Mouse (Mus musculus) kidney, postnatal 10 days (tissue): ENCODE measurements around the gene 4931428L18Rik.
A peak's percentile ranks its signal among the peaks of the same experiment; 100 is the strongest.

ENCODE experiments used
- DNase-seq: peaks from one replicate; pipeline ENCODE4 v3.0.0; 2021; ENCODE audit warnings: mixed read lengths

Gene 4931428L18Rik

GRCm38 (mm10) chr1:31150546-31150945 lies 71.9 kb downstream of the 4931428L18Rik start:
- no peak for DNase-seq

- peak; percentile 9 for DNase-seq
These were observed 72.8 kb downstream of the 4931428L18Rik start for GRCm38 (mm10) chr1:31149671-31150070.

GRCm38 (mm10) chr1:31143571-31143970 lies 78.9 kb downstream of the 4931428L18Rik start:
- no peak for DNase-seq

GRCm38 (mm10) chr1:31142288-31143094 lies 80.0 kb downstream of the 4931428L18Rik start:
- peak; percentile 5 for DNase-seq

- DNase-seq = no peak
These were observed 84.1 kb downstream of the 4931428L18Rik start for GRCm38 (mm10) chr1:31138387-31138786.

GRCm38 (mm10) chr1:31113466-31113865 lies 109.0 kb downstream of the 4931428L18Rik start:
- no peak for DNase-seq

GRCm38 (mm10) chr1:31107961-31108360 lies 114.5 kb downstream of the 4931428L18Rik start:
- no peak for DNase-seq

- DNase-seq = peak; percentile 12
These were observed 119.4 kb downstream of the 4931428L18Rik start for GRCm38 (mm10) chr1:31102863-31103657.

- DNase-seq = no peak
These were observed 120.2 kb downstream of the 4931428L18Rik start for GRCm38 (mm10) chr1:31102280-31102679.

GRCm38 (mm10) chr1:31097208-31097607 lies 125.3 kb downstream of the 4931428L18Rik start:
- no peak for DNase-seq

- DNase-seq = no peak
These were observed 126.1 kb downstream of the 4931428L18Rik start for GRCm38 (mm10) chr1:31096466-31096793.

GRCm38 (mm10) chr1:31095706-31096465 lies 126.6 kb downstream of the 4931428L18Rik start:
- DNase-seq = no peak

GRCm38 (mm10) chr1:31094792-31095191 lies 127.7 kb downstream of the 4931428L18Rik start:
- no peak for DNase-seq

- no peak for DNase-seq
These were observed 128.5 kb downstream of the 4931428L18Rik start for GRCm38 (mm10) chr1:31093939-31094338.

- DNase-seq = no peak
These were observed 133.8 kb downstream of the 4931428L18Rik start for GRCm38 (mm10) chr1:31088686-31089085.

GRCm38 (mm10) chr1:31072523-31073370 lies 149.7 kb downstream of the 4931428L18Rik start:
- no peak for DNase-seq

GRCm38 (mm10) chr1:31071209-31071608 lies 151.3 kb downstream of the 4931428L18Rik start:
- no peak for DNase-seq

GRCm38 (mm10) chr1:31064817-31065740 lies 157.4 kb downstream of the 4931428L18Rik start:
- DNase-seq = no peak

- DNase-seq = no peak
These were observed 162.7 kb downstream of the 4931428L18Rik start for GRCm38 (mm10) chr1:31059806-31060205.

- DNase-seq = no peak
These were observed 163.6 kb downstream of the 4931428L18Rik start for GRCm38 (mm10) chr1:31058861-31059351.

- DNase-seq = no peak
These were observed 164.3 kb downstream of the 4931428L18Rik start for GRCm38 (mm10) chr1:31058196-31058595.
